Mouse (Mus musculus) right cerebral cortex, postnatal 25 days (tissue): ENCODE data around the gene Optc.

Experiments
- DNase-seq: peaks from one replicate; pipeline ENCODE4 v3.0.0; 2022

The Optc gene

DNA sequence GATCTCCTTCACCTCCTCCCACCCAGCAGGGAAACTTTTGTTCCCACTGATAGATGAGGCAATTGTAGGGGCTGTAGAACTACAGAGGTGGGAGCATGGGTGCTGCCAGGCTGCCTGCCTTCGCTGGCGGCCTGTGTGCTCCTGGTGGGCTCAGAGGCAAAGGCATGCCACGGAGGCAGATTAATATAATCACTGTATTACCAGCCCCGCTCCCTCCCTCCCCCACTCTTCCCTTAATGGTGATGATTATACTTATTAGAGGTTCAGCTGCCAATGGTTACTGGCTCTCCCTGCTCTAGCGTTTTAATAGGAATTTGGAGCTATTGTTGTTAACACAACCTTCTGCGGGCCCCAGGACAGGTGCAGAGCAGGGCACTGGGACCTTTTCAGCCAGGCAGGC lies 26.0 kb downstream of the Optc start:
- no peak for DNase-seq

DNA sequence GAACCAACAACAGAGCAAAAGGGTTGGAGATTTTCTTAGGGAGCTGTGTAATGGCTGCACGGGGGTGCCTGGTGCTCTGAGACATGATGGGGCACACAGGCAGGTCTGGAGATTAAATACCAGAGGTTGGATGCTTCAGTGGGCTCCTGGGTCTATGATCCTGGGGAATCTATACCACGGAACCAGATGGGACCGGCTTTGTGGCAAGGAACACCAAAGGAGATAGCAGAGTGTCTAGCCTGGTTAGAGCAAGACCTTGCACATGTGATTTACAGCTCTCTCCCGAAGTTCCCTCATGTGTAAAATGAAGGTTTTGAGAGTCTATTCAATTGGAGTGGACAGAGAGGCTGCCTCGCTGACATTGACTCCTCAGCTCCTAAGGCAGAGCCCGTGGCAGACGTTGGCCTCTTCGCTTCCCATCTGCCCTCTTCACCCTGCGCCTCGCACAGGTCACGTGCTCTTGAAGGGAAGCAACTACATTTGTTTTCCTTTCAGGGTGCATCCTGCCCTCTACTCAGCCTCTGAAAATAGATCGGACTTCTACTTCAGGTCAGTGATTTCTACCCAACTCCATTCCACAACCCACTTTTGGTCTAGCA lies 28.9 kb downstream of the Optc start:
- no peak for DNase-seq

DNA sequence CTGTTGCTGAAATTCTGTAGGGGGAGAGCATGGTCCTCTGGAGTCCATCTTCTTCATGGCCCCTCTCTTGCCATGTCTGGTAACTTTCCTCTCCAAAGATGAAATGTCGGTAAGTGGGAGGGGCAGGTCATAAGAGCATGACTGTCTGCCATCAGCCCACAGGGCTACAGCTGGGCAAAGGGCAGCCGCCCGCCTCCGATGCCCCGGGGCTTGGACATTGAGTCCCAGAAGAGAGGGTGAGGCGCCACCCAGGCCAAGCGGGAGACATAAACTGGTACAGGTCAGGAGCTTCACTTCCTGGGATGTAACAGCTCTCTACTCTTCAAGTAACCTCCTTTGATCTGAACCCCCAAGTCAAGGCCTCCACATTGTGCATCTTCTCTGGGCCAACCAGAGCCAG lies 30.9 kb downstream of the Optc start:
- DNase-seq = no peak

DNA sequence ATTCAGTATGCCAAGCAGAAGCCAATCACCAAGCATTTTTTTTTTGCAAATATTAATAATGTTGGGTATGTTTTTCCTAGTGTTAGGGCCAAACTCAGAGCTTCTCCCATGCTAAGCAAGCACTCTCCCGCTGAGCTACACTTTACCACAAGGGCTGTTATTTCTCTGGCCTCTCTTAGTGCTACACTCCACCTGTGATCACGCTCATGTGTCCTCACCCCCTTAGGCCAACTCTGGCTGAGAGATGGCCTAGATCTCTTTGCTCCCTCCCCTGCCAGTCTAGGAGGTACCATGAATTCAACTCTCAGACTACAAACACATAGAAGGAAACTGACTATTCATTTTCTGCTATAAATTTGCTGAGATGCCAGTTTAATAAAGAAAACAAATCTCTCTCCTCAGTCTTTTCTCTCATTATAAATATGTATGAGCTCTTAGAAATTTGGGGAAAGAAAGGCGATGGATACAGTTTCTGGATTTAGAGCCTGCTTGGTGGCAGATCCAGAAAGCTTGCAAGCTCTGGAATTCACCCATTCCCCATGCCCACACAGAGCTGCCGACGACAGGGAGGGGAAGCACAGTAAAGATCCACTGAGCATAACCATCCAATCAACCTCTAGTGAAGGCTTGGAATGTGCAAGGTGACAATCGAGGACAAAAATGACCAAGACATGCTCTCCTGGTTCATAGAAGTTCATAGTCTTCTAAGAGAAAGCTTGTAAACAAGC lies 34.5 kb downstream of the Optc start:
- no peak for DNase-seq

DNA sequence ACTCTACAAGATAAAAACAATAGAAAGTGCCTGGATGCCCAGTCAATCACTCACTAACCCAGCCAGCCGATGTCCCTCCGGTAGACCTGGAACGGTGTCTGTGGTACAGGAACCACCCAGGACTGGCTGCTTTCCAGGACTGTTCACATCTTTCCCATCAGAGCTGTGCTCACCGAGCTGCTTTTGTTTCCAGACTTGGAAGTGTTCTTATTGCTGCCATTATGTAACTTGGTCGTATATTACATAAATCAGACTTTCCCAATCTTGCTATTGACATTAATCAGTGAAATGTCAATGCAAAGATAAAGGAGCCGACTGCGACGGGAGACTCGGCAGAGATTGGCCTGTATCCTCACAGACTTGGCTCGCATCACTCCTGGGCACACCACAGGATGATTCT lies 36.6 kb downstream of the Optc start:
- no peak for DNase-seq

DNA sequence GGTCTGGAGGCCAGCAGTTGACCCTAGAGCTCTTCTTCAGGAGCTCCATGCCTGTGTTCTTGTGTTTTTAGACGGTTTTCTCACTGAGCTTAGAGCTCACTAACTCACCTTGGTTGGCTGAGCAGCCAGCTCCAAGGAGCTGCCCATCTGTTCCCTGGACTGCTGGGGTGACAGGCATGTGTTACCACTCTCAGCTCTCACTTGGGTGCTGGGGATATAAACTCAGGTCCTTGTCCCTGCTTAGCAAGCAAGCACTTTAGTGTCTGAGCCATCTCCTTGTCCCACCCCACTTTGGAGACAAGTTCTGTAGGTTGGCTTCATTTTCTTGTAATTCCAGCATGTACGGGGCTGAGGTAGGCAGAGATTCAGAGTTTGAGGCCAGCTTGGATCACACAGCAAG lies 38.6 kb downstream of the Optc start:
- no peak for DNase-seq

DNA sequence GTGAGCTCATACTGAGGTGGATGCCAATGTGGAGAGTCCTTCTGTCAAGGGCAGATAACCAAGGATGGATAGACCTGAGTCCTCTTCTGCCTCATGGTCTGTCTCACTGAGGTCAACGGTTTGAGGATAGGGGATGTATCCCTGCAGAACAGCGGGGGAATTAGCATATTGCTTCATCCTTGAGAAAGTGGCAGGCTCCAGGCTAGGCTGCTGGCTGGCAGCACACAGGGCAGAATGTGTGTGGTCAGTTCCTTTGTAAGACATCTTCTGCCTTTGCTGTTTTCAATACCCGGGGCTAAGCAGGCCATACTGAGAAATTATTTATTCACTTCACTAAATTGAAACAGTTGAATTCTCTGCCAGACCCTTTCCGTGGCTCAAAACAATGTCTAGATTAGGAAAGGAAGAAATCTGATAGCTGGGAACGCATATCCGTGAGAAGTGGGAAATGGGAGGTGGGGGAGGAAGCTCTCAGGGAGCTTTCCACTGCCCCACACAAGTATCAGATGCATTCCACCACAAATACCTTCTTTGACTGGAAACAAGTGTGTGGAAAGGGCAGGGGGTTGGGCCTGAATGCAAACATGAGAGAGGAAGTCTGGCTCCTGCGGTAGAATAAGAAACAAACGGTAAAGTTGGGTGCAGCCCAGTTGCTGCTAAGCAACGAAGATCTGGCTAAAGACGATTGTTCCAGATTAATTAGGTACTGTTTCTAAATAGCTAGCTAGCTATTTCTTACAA lies 44.4 kb downstream of the Optc start:
- peak; percentile 44 for DNase-seq

DNA sequence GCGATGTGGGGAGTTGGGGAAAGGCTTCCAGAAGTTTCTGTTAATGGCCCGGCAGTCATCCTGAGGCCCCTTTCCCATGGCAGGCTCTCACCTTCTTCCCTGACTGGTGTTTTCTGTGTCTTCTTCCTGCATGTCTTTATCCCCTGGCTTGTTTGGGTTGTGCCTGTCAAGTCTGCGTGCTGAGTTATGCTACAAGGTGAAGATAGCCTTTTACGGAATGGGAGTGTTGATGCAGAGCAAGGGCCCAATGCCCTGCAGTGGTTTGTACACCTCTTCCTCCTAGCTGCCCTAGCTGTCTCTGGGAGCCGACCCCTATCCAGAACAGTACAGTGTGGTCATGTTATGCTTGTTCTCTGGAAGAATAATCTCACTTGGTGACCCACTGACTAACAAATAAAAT lies 46.8 kb downstream of the Optc start:
- DNase-seq = no peak

DNA sequence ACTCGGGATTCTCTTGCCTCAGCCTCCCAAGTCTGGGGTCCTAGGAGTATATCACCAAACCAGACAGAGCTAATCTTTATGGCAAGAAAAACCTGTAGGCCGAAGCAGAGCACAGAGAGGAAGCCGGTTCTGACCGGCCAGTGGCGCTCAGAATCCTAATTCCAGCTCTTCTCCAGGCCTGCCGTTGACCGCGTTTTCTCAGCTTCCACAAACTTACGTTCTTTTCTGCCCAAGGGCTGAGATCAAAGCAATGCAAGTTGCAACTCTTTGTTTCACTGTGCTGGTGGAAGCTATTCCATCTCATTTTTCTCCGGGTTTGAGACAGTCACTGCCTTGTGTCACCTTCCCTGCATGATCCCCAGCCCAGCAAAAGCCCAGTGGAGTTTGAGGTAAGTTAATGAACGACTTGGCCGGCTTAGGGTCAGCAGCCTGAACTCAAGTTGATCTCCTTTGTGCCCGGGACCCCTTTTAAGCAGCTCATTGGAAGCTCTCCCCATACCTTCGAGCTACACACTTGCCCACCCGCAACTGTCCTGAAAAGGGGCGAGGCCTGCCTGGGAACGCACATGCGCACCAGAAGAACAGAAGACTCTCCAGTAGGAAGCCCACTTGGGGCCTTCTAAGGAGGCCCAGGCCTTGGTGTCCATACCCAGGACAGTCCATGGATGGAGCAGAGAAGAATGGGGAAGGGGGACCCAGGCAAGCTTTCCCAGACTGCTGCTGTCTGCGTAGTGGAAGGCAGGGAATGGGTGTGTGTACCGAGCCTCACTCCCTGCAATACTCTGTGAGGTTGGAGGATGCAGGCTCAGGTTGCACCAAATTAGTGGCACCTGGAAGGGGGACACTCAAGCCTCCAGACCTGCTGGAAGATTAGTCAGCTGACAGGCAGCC lies 47.7 kb downstream of the Optc start:
- no peak for DNase-seq

DNA sequence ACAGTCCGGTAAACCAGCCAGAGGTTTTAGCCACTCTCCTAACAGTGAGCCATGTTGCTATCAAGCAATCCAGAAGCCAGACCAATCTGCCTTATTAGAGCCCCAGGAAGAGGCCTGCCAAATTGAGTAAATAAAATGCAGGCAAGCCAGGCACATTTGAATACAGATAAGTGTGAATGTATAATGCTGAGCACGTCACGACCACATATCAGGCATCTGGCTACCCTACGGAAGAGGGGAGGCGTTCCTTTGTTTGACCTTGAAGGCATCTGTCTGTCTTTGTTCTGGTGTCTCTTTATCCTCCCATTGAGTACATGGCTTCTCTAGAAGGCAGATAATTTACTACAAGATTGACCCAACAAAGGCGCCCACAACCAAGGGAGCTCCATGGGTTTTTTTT lies 48.5 kb downstream of the Optc start:
- DNase-seq = no peak

DNA sequence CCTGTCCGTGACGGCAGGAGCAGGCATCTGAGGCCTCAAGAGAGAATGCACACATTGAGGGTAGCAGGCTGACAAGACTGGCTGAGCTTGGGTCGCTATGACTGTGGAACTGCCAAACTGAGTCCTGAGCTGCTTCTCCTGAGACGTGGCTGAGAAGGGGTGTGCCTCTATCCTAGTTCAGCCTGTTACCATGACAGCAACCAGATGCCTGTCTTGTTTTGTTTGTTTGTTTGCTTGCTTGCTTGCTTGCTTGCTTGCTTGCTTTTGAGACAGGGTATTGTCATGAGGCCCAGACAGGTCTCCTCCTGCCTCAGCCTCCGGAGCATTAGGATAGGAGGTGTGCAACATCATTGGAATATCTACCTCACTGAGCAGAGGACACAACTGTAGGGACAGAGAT lies 50.0 kb downstream of the Optc start:
- DNase-seq = no peak

DNA sequence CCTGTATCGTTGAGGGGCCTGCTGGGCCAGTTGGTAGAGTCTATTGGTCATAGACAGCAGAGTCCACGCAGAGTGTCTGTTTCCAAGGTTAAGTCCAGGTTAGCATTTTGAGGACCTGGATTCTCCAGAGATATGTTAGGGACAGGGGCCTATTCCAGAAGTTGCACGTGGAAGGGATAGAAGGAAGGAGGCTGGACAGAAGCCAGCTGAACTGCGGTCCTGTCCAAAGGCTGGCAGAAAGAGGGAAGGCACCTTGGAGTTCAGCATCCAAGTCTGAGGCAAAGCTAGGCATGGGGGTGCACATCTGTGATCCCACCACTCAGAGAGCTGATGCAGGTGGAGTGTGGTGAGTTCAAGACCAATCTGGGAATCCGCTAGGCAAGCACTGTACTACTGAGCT lies 50.6 kb downstream of the Optc start:
- no peak for DNase-seq

DNA sequence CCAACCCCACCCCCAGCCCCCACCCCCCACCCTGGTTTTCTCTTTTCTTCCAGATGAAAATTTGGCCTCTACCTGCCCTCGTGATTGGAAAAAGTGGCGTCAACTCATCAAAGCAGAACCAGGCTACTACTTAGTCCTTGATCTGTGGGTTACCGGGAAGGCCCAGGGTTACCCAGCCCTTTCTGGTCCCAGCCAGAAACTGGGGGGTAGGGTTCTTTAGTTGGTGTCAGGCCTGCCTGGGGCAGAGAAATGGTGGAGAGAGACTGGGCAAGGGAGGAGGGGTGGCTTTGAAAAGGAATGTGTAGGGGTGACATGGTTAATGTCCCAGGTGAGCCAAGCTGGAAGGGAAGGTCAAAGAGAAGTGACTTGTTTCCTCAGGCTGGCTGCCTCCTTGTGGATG lies 51.1 kb downstream of the Optc start:
- no peak for DNase-seq

DNA sequence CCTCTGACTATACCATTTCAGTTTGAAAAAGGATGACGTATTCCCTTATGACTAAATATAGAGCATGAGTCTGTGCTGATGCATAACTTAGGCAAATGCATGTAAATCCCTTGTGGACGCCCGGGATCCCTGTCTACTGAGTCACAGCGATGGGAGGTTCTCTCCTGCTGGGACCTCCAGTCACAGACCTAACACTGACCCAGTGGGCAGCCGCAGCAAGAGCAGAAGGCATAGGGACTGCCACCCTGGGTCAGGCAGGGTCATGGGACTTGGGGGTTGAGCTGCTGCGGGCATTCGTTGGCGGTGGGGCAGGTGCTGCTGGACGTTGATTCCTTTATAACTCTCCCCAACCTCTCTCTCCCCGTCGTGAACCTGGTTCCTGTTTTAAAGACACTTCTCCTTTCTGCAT lies 51.7 kb downstream of the Optc start:
- DNase-seq = peak; percentile 28

DNA sequence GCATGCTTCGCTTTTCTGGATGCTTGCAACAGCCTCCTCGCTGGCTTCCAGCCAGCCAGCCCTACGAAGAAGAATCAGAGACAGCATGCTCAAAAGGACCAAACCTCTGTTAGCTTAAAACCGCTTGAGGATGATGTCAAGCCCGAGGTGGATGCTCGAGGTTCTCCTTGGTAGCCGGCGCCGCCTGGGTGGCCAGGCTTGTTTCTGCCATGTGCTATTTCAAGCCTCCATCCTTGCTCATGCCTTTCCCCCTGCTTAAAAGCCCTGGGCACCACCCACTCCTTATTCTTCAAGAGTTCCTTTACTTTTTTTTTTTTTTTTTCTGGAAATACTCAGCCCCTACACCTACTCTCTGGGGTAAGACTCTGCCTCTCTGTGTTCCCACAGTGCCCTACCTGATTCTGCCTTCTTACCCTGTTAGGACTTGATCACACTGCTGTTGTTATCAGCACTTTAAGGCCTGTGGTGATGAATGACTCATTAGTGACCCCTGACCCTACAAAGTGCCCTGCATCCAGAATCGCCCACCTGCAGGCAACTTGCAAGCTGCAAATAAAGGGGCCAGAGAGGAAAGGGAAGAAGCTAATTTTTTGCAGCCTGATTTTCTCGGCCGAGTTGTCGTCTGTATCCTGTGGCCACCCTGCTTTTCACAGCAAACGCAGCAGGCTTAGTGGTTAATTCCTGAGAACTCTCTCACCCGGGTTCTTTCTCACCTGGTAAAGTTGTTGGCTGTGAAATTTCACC lies 52.4 kb downstream of the Optc start:
- peak; percentile 66 for DNase-seq

DNA sequence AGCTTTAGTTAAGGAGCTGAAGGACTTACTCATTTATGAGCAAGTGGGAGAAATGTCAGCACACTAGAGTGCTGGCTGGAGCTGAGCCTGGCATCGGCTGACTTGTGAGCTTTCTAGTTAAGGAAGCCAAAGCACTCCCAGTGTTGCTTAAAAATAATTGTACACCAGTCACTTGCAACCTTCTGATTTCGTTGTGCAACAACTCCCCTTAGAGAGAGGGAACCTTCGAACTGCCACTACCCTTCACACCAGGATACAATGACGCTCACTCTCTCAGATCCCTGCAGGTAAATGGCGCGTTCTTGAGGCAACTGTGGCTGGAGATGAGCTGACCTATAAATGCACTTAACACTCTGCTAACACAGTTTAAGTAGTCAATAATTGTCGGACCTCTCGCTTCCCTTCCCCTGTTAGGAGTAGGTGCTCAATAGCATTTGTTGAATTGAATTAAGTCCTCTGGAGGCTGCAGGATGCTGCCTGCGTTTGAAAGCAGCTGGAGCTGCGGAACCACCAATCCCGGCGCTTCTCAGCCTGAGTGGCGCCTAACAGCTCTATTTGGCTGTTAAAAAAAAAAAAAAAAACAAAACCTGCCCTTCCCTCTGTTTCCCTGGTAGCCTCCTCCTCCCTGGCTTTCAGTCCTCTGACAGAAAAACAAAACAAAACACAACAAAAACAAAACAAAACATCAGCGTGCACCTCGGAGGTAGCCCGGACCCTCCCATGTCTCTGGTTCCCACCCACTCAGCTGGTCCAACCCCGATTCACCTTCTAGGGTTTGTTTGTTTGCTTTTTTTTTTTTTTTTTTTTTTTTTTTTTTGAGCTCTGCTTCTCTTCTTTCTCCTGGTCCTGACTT lies 53.2 kb downstream of the Optc start:
- DNase-seq = peak; percentile 49
